Mouse (Mus musculus) G1E (cell line): Measurements from ENCODE around the gene Batf2.

ENCODE experiments used
- CTCF ChIP-seq: IDR thresholded peaks from 2 replicates; pipeline ENCODE4 v1.5.1; 2012; ENCODE audit warnings: low read depth, low read length, inconsistent platforms, mixed read lengths
- GATA1 ChIP-seq: IDR thresholded peaks from 2 replicates; pipeline ENCODE4 v1.6.1; 2012; ENCODE audit warnings: borderline replicate concordance, low read length, inconsistent platforms, mixed read lengths

GRCm38 (mm10) chr19:6141394-6141749, 589 bp downstream of the Batf2 start, which contains the start of gene Arl2:
- TF ChIP-seq CTCF (peak; percentile 37; the same call in 1 of the 2 replicates), GATA1 (no peak)
